Mouse (Mus musculus): ENCODE measurements around the gene Dip2b.
A peak's percentile ranks its signal among the peaks of the same experiment; 100 is the strongest.

Gene Dip2b

DNA sequence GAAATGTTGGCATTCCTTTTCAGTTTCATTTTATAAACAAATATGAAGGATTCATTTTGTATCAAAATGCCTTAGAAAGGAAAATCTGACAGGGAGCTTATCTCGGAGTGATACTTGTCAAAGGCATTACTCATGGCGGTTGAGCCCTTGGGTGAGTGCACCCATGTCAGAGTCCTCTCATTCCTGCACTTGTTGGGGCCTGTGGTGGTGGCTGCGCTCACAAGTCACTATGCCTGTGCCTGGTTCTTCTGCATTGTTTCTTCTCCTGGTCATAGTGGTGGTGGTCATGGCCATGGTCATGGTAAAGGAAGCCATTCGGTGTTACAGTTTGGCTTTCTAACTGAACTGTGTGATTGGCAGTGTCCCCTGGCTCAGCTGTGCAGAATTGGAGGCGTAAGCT, 44.3 kb downstream of the Dip2b start:
- DNase-seq (ENCODE audit: extremely low read depth, low read depth, low spot score), result no peak

DNA sequence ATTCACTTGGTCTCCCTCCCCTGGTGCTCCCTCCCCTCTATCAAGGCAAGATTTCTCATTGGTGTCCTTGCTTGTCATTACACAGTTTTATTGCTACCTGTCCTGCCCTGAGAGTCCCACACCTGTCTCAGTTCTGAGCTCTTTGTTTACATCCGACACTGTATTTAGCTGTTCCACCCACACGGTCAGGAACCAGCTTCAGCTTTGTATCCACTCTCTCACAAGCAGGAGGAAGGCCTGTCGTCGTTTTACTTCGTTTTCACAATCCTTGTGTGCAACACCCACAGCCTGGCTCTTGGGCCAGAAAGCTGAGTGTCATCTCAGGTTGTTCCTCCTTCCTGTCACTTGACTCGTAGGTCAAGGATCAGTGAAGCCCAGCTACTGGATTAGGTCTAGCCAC, 45.4 kb downstream of the Dip2b start:
- DNase-seq (ENCODE audit: extremely low read depth, low read depth, low spot score), result peak; percentile 82

DNA sequence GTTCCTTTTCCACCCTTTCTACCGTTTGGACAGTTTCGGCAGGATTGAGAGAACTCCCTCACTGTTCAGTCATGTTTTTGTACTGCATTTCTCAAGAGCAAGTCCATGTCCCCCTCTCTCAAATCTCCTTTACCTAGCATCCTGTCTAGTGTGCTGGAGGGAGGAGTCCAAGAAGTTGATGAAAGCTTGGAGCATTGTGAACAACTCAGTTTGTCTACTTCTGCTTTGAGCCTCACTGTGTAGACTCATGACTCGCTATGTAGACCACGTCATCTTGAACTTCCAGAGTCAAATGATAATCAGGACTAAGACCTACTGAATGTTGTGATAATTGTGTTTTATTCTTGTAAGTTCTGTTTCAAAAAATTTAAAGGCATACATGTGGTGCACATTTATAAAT, 46.4 kb downstream of the Dip2b start:
- no peak for DNase-seq (ENCODE audit: extremely low read depth, low read depth, low spot score)

DNA sequence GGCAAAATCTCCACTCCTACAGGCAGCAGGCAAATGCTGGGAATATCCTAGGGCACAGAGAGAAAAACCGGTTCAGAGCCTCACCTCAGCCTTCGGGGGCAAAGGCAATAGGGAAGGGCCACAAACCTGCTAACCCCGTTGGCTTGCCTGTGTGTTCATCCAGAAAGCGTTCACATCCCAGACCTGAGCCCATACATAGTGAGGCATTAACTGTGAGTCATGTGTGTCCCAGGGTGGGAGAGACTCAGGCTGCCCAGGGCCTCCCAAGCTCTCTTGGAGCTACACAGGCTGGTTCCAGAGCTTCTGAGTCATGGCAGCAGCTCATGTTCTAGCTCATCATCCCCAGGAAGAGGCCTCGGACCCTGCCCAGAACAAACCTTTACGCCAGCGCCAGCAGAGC, 49.6 kb downstream of the Dip2b start:
- no peak for DNase-seq (ENCODE audit: extremely low read depth, low read depth, low spot score)

DNA sequence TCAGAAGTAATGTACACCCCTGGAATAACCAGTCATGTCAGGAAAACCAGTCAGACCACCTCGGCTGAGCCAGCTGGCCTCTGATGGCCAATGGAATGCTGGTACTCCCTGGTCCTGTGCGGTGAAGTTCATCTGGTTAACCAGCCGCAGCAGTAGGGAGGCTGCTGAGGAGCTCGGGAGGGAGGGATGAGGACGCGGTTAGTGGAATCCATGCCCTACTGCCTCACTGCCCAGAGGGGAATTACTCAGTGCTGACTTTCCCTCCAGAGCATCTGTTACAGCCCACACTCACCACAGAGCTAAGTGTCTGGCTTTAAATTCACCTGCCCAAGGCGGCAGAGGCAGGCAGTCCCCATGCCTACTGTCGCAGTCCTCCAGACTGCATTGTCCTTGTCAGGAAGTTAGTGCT, 51.2 kb downstream of the Dip2b start:
- peak; percentile 94 for DNase-seq (ENCODE audit: extremely low read depth, low read depth, low spot score)

DNA sequence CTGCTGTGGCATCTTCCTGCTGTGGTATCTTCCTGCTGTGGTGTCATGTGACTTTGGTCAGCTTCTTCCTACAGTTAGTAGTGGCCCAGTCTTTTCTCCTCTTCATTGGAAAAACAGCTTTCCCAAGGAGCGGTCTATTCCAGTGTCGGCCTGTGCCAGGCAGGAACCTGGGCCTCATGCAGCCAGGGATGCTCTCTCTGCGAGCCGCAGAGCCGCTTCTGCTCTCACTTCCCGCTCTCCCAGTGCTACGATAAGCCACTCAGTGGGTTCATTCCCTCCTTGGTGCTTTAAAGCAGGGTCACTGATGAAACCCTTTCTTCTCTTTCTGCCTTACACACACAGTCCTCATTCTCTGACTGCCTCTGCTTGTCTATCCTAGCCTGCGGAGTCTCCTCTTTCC, 53.4 kb downstream of the Dip2b start:
- DNase-seq (ENCODE audit: extremely low read depth, low read depth, low spot score), result no peak

DNA sequence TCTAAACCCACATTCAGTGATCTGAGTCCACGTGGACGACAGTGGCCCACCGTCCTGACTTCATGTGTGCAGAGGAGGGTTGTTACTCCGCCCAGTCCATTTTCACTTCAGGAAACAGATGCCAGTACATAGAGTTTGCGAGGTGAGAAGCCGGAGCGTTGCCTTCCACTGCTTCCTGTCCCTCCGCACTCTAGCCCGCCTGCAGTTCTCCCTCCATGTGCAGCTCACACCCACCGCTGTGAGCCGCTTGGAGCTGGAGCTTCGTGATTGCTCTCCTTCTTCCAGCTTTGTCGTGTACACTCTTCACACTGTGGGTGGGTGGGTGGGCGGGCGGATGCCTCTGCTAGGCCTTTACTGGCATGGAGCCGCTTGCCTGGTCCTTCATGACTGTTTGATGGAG, 53.8 kb downstream of the Dip2b start:
- DNase-seq (ENCODE audit: extremely low read depth, low read depth, low spot score), result no peak

DNA sequence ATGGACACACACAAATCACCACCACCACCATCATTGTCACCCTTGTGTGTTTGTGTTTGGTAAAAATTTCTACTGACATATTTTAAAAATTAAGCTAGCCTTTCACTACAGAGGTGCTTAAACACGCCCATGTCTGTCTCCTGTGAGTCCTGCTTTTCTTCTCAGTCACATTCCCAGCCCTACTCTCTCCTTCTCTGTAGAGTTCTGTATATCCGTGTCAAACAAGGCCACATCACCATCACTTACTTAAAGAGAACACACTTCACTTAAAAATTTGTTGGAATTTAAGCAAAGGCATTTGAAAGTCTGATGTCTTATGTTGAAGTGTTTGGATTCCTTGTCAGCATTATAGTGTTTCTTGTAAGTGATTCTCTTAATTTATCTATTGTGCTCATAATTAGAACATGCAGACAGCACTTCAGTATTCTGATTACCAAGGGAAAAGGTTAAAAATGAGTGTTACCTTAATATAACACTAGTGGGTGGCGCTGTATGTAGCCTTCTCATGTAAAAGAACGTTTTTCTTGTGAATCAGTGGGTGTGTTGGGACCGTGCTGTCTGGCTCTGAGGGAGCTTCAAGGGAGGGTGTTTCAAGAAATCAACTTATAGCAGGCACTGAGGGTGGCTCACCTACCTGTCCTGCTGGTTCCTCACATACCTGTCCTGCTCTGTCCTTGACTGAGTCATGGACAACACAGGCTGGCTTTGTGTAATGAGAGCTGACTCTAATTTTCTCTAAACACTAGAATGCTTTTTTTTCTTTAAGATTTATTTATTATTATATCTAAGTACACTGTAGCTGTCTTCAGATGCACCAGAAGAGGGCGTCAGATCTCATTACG, 58.3 kb downstream of the Dip2b start:
- no peak for DNase-seq (ENCODE audit: extremely low read depth, low read depth, low spot score)

DNA sequence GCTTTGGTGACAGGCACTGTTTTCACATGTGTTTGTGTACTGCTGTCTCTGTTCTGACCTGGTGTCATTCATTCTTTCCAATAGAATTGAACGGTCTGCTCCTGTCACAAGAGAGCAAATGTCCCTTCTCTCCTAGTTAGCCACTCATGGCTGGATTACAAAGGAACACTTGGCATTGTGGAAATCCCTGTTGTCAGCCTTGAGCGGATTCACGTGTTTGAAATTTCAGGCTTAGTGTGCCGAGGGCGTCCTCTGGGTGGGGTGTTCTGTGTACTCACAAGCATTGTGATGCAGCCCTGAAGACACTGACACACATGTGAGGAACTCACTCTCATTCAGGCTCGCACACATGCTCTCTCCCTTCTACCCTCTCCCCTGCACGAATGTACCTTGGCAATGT, 61.9 kb downstream of the Dip2b start:
- DNase-seq (ENCODE audit: extremely low read depth, low read depth, low spot score), result no peak

DNA sequence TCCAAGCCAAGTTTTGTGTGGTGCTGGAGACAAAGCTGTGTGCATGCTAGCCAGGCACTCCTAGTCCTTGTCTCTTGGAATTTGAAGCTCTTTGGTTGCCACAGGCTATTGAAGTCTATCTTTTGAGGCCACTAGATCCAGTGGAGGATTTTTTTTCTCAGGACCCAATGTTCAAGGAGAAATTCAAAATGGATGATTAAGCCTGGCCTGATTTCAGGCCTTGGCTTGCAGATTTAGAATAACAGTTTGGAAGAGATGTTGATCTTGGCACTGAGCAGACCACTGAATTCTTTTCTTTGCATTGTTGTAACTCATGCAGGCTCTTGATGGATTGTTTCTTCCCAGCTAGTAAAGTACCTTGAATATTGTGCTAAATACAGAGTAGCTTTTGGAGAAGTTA, 62.7 kb downstream of the Dip2b start:
- DNase-seq (ENCODE audit: extremely low read depth, low read depth, low spot score), result peak; percentile 83

DNA sequence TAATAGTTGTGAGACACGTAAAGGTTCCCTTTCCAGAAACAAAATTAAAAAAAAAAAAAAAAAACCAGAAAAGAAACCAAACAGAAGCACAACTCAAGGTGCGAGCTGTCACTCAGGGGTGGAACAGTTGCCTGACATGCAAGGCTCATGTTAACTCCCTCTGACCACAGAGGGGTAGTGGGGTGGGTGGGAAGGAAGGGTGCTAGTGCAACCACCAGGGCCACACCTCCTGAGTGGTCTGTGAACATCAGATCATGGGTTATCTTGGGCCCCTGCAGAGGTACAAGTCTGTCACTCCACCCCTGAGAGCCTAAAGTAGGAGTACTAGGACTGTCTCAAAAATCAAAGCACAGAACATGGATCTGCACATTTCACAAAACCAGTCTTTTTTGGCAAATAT, 65.7 kb downstream of the Dip2b start:
- DNase-seq (ENCODE audit: extremely low read depth, low read depth, low spot score), result no peak

DNA sequence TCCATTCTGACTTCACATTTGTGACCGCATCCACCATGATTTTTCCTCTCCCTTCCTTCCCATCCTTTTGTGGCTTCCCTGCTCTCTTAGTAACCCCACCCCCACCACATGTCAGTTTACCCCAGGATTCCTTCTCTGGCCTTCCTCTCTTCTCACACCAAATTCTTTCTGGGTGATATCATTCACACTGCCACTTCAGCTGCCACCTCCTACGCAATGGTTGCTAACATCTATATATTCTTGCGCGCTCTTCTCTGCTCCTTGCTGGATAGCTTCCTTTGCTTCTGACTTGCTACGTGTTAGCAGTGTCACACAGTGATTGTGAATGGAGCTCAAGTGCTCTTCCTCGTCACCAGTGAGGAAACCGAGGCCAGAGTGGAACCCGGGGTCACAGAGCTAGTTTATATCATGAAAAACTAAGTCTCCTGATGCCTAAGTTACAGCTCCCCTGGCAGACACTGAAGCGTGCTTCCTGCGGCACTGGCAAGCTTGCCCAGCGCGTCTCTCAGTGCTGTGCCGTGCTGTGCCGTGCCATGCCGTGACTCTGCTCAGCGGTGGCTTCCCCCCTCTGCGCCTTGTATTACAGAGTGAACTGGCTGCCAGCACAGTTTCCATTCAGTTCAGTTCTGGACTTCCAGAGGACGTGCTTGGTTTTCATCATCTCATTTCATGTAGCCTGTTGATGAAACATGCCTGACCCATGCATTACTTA, 69.8 kb downstream of the Dip2b start:
- no peak for DNase-seq (ENCODE audit: extremely low read depth, low read depth, low spot score)

DNA sequence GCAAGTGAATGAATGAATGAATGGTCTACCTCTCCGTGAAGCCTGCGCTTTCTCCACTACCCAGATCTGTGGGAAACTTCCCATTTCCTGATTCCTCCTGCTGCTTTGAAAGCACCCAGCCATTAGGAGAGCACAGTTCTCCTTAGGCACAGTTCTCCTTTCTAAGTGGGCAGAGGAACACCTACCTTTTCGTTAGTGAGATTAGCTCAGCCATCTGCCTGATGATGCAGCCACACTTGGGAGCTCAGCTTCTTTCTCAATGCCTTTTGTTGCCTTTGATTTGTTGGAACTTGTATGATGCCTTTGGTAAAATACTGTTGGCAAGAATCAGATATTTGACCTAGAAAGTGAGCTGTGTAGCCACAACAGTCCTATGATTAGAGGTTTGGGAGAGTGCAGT, 71.5 kb downstream of the Dip2b start:
- peak; percentile 90 for DNase-seq (ENCODE audit: extremely low read depth, low read depth, low spot score)

DNA sequence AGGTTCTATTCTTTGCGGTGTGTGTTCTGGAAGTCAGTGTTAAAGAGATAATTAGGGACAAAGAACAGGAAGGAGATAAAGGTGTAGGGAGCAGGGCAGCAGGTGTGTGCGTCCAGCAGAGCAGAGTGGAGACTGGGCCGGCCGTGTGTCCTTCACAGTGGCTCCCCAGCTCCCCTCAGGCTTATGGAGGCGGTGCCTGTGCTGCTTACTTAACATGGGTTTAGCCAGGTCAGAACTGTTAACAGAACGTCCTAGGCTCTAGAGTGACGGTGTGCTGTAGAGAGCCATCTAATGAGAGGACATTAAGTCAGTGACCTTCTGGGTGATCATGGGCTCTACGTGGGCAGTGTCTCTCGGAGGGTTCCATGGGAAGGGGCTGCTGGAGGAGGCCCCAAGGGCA, 73.4 kb downstream of the Dip2b start:
- no peak for DNase-seq (ENCODE audit: extremely low read depth, low read depth, low spot score)

DNA sequence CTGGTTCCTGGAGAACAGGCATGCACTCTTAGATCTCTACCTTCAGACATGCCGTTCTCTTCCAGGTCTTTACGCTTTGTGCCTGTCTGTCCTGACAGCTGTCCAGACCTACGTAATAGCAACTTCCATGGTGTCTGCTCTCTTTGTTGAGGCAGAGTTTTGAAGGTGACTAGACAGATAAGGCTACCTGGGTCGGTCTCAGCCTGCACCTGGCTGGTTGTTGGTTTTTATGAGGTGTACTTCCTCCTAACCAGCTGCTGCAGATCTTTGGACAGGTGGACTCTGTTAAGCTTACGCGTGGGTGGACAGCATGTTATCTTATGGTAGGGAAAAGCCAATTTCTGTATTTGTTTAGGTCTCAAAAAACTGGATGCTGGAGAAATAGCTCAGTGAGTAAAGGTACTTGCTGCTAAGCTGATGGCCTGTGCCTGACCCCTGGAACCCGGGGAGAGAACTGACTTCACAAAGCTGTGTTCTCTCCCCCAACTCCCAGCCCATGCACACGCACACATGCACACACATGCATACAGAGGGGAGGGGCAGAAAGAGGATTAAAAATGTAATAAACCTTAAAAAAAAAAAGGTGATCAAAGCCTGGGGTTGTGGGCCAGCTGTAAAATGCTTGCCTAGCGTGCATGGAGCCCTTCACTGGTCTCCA, 74.0 kb downstream of the Dip2b start:
- DNase-seq (ENCODE audit: extremely low read depth, low read depth, low spot score), result no peak

DNA sequence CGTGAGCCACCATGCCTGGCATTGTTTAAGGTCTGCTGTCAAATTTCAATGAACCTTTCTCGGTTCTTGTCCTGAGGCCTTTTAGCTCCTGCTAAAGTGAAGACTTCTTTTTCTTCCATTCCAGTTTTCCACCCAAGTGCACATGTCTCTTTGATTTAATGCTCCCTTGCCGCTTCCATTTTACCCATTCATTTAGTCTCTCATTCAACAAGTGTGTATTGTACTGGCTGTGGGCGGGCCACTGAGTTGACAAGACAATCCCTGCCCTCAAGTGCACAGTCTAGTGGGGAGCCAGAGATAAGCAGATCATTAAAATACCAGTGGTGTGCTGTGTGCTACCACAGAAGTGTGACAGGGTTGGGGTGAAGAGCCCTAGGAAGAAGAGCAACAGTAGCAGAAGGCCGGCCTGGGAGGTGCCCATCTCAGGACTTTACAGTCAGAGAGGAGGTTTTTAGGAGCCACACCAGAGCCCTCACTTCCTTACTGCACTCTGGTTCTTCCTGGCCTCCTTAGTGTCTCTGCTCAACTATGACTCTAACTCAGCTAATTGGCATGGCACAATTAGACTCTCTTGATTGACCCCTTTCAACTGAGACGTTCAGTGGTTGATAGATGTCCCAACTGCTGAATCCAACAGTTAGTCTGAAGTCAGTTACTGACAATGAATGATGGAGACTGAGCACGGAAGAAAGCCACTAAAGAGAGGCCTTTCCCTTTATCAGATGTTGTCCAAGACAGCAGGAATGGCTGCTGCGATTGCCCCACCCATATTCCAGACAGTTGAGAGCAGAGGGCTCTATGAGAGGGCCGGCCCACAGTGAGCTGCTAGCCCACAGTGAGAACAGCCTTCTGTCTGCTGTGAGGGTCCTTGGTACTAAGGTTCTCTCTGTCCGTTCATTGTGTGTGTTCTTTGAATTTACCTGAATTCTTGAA, 75.1 kb downstream of the Dip2b start:
- DNase-seq (ENCODE audit: extremely low read depth, low read depth, low spot score), result no peak

DNA sequence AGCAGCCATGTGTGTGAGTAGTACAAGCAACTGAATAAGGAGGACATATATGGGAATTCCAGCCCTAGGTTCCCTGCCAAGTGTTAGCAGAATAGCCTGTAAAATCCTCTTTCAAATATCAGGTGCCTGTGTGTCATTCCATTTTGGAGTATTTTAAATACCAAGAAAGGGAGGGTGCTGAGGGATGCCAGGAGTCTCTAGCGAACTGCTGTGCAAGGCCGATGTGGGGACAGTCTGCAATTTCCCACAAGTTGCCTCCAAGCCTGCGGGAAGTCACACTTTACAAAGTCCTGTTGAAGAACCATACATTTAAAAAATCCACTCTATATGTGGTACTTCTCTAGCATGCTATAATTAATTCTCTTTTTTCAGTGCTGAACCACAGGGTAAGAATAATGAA, 77.0 kb downstream of the Dip2b start:
- no peak for DNase-seq (ENCODE audit: extremely low read depth, low read depth, low spot score)

DNA sequence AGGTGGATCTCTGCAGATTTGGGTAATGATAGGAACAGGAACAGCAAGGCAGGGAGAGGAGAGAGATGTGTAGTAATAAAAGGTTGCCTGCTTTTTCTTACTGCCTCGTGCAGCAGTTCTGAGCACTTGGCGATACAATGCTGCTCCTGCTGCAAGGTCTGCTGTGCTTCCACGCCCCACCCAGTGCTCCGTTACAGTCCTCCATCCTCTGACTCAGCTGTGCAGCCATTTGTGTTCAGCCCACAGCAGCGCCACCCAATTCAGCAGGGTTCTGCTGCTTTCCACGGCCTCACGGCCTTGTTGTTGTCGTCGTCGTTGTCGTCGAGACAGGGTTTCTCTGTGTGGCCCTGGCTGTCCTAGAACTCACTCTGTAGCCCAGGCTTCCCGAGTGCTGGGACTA, 77.9 kb downstream of the Dip2b start:
- DNase-seq (ENCODE audit: extremely low read depth, low read depth, low spot score), result no peak

DNA sequence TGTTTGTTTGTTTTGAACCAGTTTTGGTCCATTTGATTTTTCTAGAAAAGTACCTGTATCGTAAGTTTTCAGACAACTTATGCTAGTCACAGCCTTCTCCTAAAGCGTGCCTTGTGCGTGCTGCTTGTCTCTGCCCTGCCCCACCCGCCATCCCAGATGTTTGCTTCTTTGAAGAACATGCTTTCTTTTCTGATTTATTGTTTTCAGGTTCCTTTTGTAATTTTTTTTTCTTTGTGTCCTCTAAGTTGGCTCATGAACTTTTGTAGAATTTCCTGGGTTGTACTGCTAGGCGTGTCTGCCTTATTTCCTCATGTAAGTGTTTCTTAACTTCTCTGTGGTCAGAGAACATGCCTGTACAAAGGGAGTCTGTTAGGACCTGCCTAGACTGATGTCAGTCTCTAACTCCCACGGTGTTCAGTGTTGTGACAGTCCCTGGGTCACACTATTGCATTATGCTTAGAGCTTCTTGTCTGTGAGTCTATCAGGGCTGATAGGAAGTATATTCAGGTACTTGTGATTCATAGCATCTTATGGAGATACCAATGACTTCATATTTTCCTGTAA, 80.8 kb downstream of the Dip2b start:
- DNase-seq (ENCODE audit: extremely low read depth, low read depth, low spot score), result peak; percentile 96

DNA sequence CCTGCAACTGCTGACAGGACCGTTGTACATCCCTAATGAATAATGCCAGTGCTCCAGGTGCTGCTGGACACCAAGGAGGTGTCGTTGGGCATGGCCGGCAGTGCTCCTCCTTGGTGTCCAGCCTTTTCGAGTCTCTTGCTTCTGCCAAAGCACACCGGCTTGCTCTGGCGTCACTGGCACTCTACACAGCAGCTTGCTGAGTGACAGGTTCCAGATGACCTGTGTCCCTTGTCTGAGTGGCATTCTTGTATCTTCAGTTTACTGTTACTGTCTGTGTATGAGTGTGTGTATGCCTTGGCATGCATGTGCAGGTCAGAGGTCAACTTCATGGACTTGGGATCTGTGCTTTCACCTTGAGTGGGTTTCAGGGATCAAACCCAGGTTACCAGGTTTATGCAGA, 83.0 kb downstream of the Dip2b start:
- DNase-seq (ENCODE audit: extremely low read depth, low read depth, low spot score), result no peak

DNA sequence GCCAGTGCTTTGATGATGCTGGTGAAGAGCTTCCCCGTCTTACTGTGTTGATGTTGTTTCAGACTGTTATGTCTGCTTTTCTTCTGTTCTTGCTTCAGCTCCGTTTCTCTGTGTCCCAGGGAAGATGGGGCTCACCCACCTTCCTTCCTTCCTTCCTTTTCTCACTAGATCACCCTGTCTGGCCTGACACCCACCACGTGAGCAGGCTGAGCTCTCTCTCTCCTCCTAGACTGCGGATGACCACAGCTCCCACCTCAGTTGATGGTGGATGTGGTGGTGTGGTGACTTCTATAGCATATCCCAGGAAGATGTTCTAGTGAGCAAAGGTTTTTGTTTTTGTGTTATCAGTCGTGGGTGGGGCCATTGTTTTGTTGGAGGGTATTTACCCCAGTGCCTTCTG, 85.4 kb downstream of the Dip2b start:
- no peak for DNase-seq (ENCODE audit: extremely low read depth, low read depth, low spot score)
